Mouse (Mus musculus) hindbrain, embryonic 12.5 days (tissue): Measurements from ENCODE around the gene Treml1. TPM values are rescaled to one million over a fixed set of nuclear protein-coding genes. Genes with fewer than 3 reads are reported as not detected.
"Not testable (repeated sequence)": the region's sequence is repeated elsewhere in the genome, so short reads cannot be mapped to it uniquely, and the experiment has no call there.

Source experiments
- ATAC-seq: fragments of 200-750 bp; cut with Nextera tagmentation; 2 replicates; pipeline ENCODE4 v1.8.0; 2017; ENCODE audit warnings: moderate TSS enrichment; ENCODE audit not compliant: low FRiP score
- H3K27ac ChIP-seq: fragments of 300-500 bp; sonication (generic); 2 replicates; pipeline ENCODE4 v1.5.1; 2016; ENCODE audit warnings: mild to moderate bottlenecking
- H3K27me3 ChIP-seq: fragments of 300-500 bp; sonication (generic); 2 replicates; pipeline ENCODE4 v1.6.1; 2016; ENCODE audit warnings: mild to moderate bottlenecking
- H3K36me3 ChIP-seq: fragments of 300-500 bp; sonication (generic); 2 replicates; pipeline ENCODE4 v1.6.1; 2016; ENCODE audit warnings: mild to moderate bottlenecking
- H3K4me1 ChIP-seq: fragments of 300-500 bp; sonication (generic); 2 replicates; pipeline ENCODE4 v1.6.1; 2016
- H3K4me2 ChIP-seq: fragments of 300-500 bp; sonication (generic); replicated peaks from 2 replicates; pipeline ENCODE4 v1.6.1; 2016; ENCODE audit warnings: mild to moderate bottlenecking
- H3K4me3 ChIP-seq: fragments of 300-500 bp; sonication (generic); 2 replicates; pipeline ENCODE4 v1.5.1; 2016; ENCODE audit warnings: mild to moderate bottlenecking
- H3K9ac ChIP-seq: fragments of 300-500 bp; sonication (generic); 2 replicates; pipeline ENCODE4 v1.6.1; 2016; ENCODE audit warnings: mild to moderate bottlenecking, moderate library complexity
- H3K9me3 ChIP-seq: fragments of 300-500 bp; sonication (generic); replicated peaks from 2 replicates; pipeline ENCODE4 v1.6.1; 2016; ENCODE audit warnings: mild to moderate bottlenecking
- WGBS: fragments of 180-500 bp; shearing (Covaris S2); methylation state at CpG from one replicate; pipeline ENCODE4 v1.1.7; 2016; 5-methylcytosine and 5-hydroxymethylcytosine counted together
- polyA plus RNA-seq: library from polyadenylated mRNA; unstranded; fragments of >200 nt; fragmentation: Nextera tagmentation; extraction: Ambion mirVana; gene quantifications from 2 replicates; pipeline ENCODE4 v1.2.1, GENCODE M21; 2016

Treml1 gene
- 1.7 and 1.8 TPM in 2 replicates for polyA plus RNA-seq

- WGBS = 82% methylated on average over 7 of the region's 7 CpGs
- no peaks in the 10 kb centered on the region for H3K27me3 ChIP-seq
- no peak within 1 kb of the TSS for H3K4me2 ChIP-seq
- no peak for ATAC-seq
- H3K4me3 ChIP-seq = no peak within 1 kb of the TSS
- H3K9me3 ChIP-seq = no peaks in the 10 kb centered on the region
- no peaks in the 10 kb centered on the region for H3K36me3 ChIP-seq
- no peaks in the 10 kb centered on the region for H3K4me1 ChIP-seq
- no peak within 1 kb of the TSS for H3K9ac ChIP-seq
- no peak within 1 kb of the TSS for H3K27ac ChIP-seq
Observed at GRCm38 (mm10) chr17:48359616-48360015, at the start of gene Treml1. Gene Treml1, plus strand, starts transcription at chr17:48359916.

GRCm38 (mm10) chr17:48312124-48312523 lies 47.6 kb upstream of the Treml1 start:
- no peak overlapping the region for H3K27ac ChIP-seq
- H3K9ac ChIP-seq = no peak overlapping the region
- no peaks in the 10 kb centered on the region for H3K4me1 ChIP-seq
- no peak overlapping the region for H3K4me3 ChIP-seq
- WGBS = 78% methylated on average over 2 of the region's 2 CpGs
- H3K4me2 ChIP-seq = no peak overlapping the region
- ATAC-seq = no peak
- H3K27me3 ChIP-seq = no peaks in the 10 kb centered on the region
- H3K9me3 ChIP-seq = no peaks in the 10 kb centered on the region
- H3K36me3 ChIP-seq = no peaks in the 10 kb centered on the region

- not testable (repeated sequence) for ATAC-seq, H3K4me3 ChIP-seq, H3K4me1 ChIP-seq, H3K9me3 ChIP-seq, H3K36me3 ChIP-seq, H3K27me3 ChIP-seq, H3K9ac ChIP-seq, H3K27ac ChIP-seq, H3K4me2 ChIP-seq
- WGBS = 87% methylated on average over 3 of the region's 3 CpGs
Observed at GRCm38 (mm10) chr17:48315905-48316579, 43.7 kb upstream of the Treml1 start, which contains the start of gene B430306N03Rik. Gene B430306N03Rik, plus strand, starts transcription at chr17:48316141.

DNA sequence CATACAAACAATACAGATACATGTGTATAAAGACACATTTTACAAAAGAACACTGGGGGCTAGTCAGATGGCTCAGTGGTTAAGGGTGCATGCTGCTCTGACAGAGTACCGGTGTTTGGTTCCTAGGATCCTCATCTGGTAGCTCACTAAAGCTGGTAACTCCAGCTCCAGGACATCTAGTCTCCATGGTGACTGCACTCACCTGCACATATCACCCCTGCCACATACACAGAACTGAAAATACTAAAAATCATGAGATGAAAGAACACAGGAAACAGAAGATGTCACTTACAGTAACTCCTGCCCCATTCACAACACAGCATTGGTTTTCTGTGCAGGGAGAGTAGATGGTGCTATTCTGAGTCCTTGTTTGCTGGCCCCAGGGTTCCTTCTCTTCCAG lies 41.0 kb upstream of the Treml1 start:
- ATAC-seq = no peak
- WGBS = 86% methylated on average over 1 of the region's 1 CpGs

GRCm38 (mm10) chr17:48321279-48321678 lies 38.4 kb upstream of the Treml1 start:
- H3K36me3 ChIP-seq = no peaks in the 10 kb centered on the region
- ATAC-seq = no peak

More for the DNA sequence above, 41.0 kb upstream of the Treml1 start:
- no peak overlapping the region for H3K4me3 ChIP-seq
- no peaks in the 10 kb centered on the region for H3K27me3 ChIP-seq
- no peak overlapping the region for H3K4me2 ChIP-seq
- no peaks in the 10 kb centered on the region for H3K9me3 ChIP-seq
- H3K4me1 ChIP-seq = no peaks in the 10 kb centered on the region
- H3K36me3 ChIP-seq = no peaks in the 10 kb centered on the region
- no peak overlapping the region for H3K9ac ChIP-seq
- no peak overlapping the region for H3K27ac ChIP-seq

GRCm38 (mm10) chr17:48323236-48323635 lies 36.5 kb upstream of the Treml1 start:
- no peaks in the 10 kb centered on the region for H3K9me3 ChIP-seq
- no peaks in the 10 kb centered on the region for H3K36me3 ChIP-seq
- H3K4me1 ChIP-seq = no peaks in the 10 kb centered on the region
- H3K27me3 ChIP-seq = no peaks in the 10 kb centered on the region
- H3K4me2 ChIP-seq = no peak overlapping the region
- no peak overlapping the region for H3K9ac ChIP-seq
- H3K4me3 ChIP-seq = no peak overlapping the region
- no peak overlapping the region for H3K27ac ChIP-seq
- 64% methylated on average over 3 of the region's 3 CpGs for WGBS
- no peak for ATAC-seq

More at GRCm38 (mm10) chr17:48321279-48321678, 38.4 kb upstream of the Treml1 start:
- Histone ChIP-seq H3K27me3 (no peaks in the 10 kb centered on the region), H3K9ac (no peak overlapping the region), H3K4me3 (no peak overlapping the region), H3K9me3 (no peaks in the 10 kb centered on the region), H3K4me1 (no peaks in the 10 kb centered on the region), H3K4me2 (no peak overlapping the region), H3K27ac (no peak overlapping the region)
- WGBS = 85% methylated on average over 2 of the region's 2 CpGs

- H3K27ac ChIP-seq = no peak overlapping the region
- no peak overlapping the region for H3K9ac ChIP-seq
- H3K4me1 ChIP-seq = no peaks in the 10 kb centered on the region
- no peaks in the 10 kb centered on the region for H3K36me3 ChIP-seq
- H3K27me3 ChIP-seq = no peaks in the 10 kb centered on the region
- no peak overlapping the region for H3K4me2 ChIP-seq
- no peak for ATAC-seq
- no peaks in the 10 kb centered on the region for H3K9me3 ChIP-seq
- WGBS = 92% methylated on average over 5 of the region's 5 CpGs
- no peak overlapping the region for H3K4me3 ChIP-seq
Observed at GRCm38 (mm10) chr17:48324258-48324657, 35.5 kb upstream of the Treml1 start.

DNA sequence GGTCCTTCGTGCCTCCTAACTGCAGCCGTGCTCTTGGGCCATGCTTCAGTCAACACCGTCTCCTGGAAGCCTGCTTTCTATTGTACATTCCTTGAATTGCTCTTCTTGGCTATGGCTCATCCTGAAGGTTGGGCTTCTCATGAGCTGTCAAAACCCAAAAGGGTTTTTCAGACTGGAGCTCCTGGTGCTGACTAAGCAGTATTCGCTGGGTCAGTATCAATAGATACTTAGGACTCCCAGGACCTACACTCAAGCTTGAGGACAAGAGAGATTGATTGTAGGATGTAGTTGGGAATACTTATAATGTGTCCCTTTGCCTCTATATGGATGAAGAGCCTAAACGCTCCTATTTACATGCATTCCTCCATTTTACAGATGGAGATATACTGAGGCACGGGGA lies 34.6 kb upstream of the Treml1 start:
- Histone ChIP-seq H3K4me2 (no peak overlapping the region), H3K9ac (no peak overlapping the region), H3K27ac (no peak overlapping the region), H3K4me1 (no peaks in the 10 kb centered on the region), H3K9me3 (no peaks in the 10 kb centered on the region), H3K27me3 (no peaks in the 10 kb centered on the region), H3K4me3 (no peak overlapping the region), H3K36me3 (no peaks in the 10 kb centered on the region)
- WGBS = 91% methylated on average over 6 of the region's 6 CpGs
- ATAC-seq = no peak

- no peak overlapping the region for H3K27ac ChIP-seq
- 89% methylated on average over 11 of the region's 11 CpGs for WGBS
- H3K9me3 ChIP-seq = no peaks in the 10 kb centered on the region
- H3K9ac ChIP-seq = no peak overlapping the region
- H3K36me3 ChIP-seq = no peaks in the 10 kb centered on the region
- H3K4me3 ChIP-seq = no peak overlapping the region
- ATAC-seq = no peak
- H3K4me1 ChIP-seq = no peaks in the 10 kb centered on the region
- H3K27me3 ChIP-seq = no peaks in the 10 kb centered on the region
- no peak overlapping the region for H3K4me2 ChIP-seq
Observed at GRCm38 (mm10) chr17:48325638-48326037, 34.1 kb upstream of the Treml1 start.

GRCm38 (mm10) chr17:48326656-48327055 lies 33.1 kb upstream of the Treml1 start:
- ATAC-seq = no peak
- Histone ChIP-seq H3K4me3 (no peak overlapping the region), H3K27me3 (no peaks in the 10 kb centered on the region), H3K4me2 (no peak overlapping the region), H3K36me3 (no peaks in the 10 kb centered on the region), H3K4me1 (no peaks in the 10 kb centered on the region), H3K9ac (no peak overlapping the region), H3K27ac (no peak overlapping the region), H3K9me3 (no peaks in the 10 kb centered on the region)
- WGBS = 79% methylated on average over 4 of the region's 4 CpGs

DNA sequence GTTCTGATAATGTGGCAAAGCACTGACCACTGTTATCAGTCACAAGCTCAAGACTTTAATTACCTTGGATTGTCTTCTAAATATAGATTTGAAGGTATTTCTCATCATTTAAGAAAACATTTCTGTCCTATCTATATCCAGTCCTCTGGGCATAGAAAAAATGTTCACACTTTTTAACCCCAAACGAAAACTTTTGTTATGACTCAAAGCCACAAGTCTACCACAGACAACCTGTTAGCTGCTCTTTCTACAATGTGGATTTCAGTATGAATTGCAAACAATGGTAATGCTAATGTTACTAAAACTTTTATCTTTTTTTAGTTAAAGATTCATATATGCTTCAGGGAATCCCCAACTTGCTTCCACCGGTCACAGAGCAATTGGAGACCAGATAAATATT lies 27.2 kb upstream of the Treml1 start:
- Histone ChIP-seq H3K9me3 (no peaks in the 10 kb centered on the region), H3K4me1 (no peaks in the 10 kb centered on the region), H3K36me3 (no peaks in the 10 kb centered on the region), H3K4me2 (no peak overlapping the region), H3K9ac (no peak overlapping the region), H3K4me3 (no peak overlapping the region), H3K27me3 (no peaks in the 10 kb centered on the region), H3K27ac (no peak overlapping the region)
- WGBS = 86% methylated on average over 2 of the region's 2 CpGs
- no peak for ATAC-seq

DNA sequence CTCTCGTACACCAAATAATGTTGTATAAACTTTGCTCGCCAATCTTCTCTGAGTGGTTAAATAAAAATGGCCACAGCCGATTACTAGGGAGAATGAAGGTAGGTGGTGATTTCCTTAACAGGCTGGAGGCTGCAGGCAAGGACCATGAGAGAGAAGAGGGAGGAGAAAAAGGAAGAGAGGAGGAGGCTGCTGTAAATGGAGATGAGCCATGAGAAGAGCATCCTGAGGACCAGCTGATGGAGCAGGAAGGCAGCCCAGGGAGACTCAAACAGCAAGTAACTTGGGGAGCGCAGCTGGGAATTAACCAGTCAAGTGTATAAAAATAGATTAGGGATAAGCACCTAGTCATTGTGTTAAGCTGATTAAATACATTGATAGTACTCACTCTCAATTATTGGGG lies 25.5 kb upstream of the Treml1 start:
- no peaks in the 10 kb centered on the region for H3K36me3 ChIP-seq
- no peak overlapping the region for H3K27ac ChIP-seq
- no peaks in the 10 kb centered on the region for H3K27me3 ChIP-seq
- H3K4me2 ChIP-seq = no peak overlapping the region
- no peaks in the 10 kb centered on the region for H3K9me3 ChIP-seq
- H3K4me1 ChIP-seq = no peaks in the 10 kb centered on the region
- no peak overlapping the region for H3K9ac ChIP-seq
- WGBS = 94% methylated on average over 4 of the region's 4 CpGs
- no peak overlapping the region for H3K4me3 ChIP-seq
- no peak for ATAC-seq

- Histone ChIP-seq H3K9me3 (no peaks in the 10 kb centered on the region), H3K4me1 (no peaks in the 10 kb centered on the region), H3K36me3 (no peaks in the 10 kb centered on the region), H3K4me2 (no peak overlapping the region), H3K27ac (no peak overlapping the region), H3K27me3 (no peaks in the 10 kb centered on the region), H3K9ac (no peak overlapping the region), H3K4me3 (no peak overlapping the region)
- no peak for ATAC-seq
- 5% methylated on average over 6 of the region's 6 CpGs for WGBS
Observed at GRCm38 (mm10) chr17:48336857-48337256, 22.9 kb upstream of the Treml1 start.
